Mouse (Mus musculus) lung, postnatal 0 days (tissue): ENCODE measurements around the gene Slc12a7. TPM values are rescaled to one million over a fixed set of nuclear protein-coding genes. Genes with fewer than 3 reads are reported as not detected.

Experiments used
- ATAC-seq: fragments of 200-750 bp; cut with Nextera tagmentation; 2 replicates; pipeline ENCODE4 v1.8.0; 2017; ENCODE audit warnings: moderate library complexity
- DNase-seq: peaks from one replicate; pipeline ENCODE4 v3.0.0-alpha.2; 2016; ENCODE audit warnings: low spot score
- H3K27ac ChIP-seq: fragments of 300-500 bp; sonication (generic); 2 replicates; pipeline ENCODE4 v1.5.1; 2014; ENCODE audit warnings: antibody characterized with exemption, mild to moderate bottlenecking, low read length, mixed read lengths
- H3K27me3 ChIP-seq: fragments of 300-500 bp; sonication (generic); replicated peaks from 2 replicates; pipeline ENCODE4 v1.6.1; 2014; ENCODE audit warnings: low read length, mixed read lengths; ENCODE audit not compliant: insufficient read depth
- H3K36me3 ChIP-seq: fragments of 300-500 bp; sonication (generic); 2 replicates; pipeline ENCODE4 v1.6.1; 2014; ENCODE audit warnings: low read length, mixed read lengths; ENCODE audit not compliant: insufficient read depth
- H3K4me1 ChIP-seq: fragments of 300-500 bp; sonication (generic); 2 replicates; pipeline ENCODE4 v1.6.1; 2014; ENCODE audit warnings: antibody characterized with exemption, low read depth, low read length, mixed read lengths; ENCODE audit not compliant: insufficient read depth
- H3K4me2 ChIP-seq: fragments of 300-500 bp; sonication (generic); replicated peaks from 2 replicates; pipeline ENCODE4 v1.6.1; 2014; ENCODE audit warnings: low read depth, mild to moderate bottlenecking, low read length, moderate library complexity, mixed read lengths
- H3K4me3 ChIP-seq: fragments of 300-500 bp; sonication (generic); 2 replicates; pipeline ENCODE4 v1.5.1; 2014; ENCODE audit warnings: low read depth, low read length
- H3K9ac ChIP-seq: fragments of 300-500 bp; sonication (generic); replicated peaks from 2 replicates; pipeline ENCODE4 v1.6.1; 2014; ENCODE audit warnings: low read depth, mild to moderate bottlenecking
- H3K9me3 ChIP-seq: fragments of 300-500 bp; sonication (generic); 2 replicates; pipeline ENCODE4 v1.6.1; 2016; ENCODE audit warnings: low read length, mixed read lengths
- CTCF ChIP-seq: IDR thresholded peaks from 2 replicates; pipeline ENCODE4 v1.5.1; 2016; ENCODE audit warnings: antibody characterized with exemption, mild to moderate bottlenecking
- EP300 ChIP-seq: IDR thresholded peaks from 2 replicates; pipeline ENCODE4 v1.6.1; 2016; ENCODE audit warnings: antibody characterized with exemption, mild to moderate bottlenecking, control low read depth
- WGBS: fragments of 180-500 bp; shearing (Covaris S2); extraction: QIAGEN DNeasy Blood & Tissue Kit; methylation state at CpG from one replicate; pipeline ENCODE4 v1.1.7; 2014; 5-methylcytosine and 5-hydroxymethylcytosine counted together
- polyA plus RNA-seq: library from polyadenylated mRNA; unstranded; fragments of >200 nt; fragmentation: Nextera tagmentation; extraction: Ambion mirVana; gene quantifications from 2 replicates; pipeline ENCODE4 v1.2.1, GENCODE M21; 2015

Gene Slc12a7
- polyA plus RNA-seq, 1 experiment from 2014 or later: 10.5 TPM

DNA sequence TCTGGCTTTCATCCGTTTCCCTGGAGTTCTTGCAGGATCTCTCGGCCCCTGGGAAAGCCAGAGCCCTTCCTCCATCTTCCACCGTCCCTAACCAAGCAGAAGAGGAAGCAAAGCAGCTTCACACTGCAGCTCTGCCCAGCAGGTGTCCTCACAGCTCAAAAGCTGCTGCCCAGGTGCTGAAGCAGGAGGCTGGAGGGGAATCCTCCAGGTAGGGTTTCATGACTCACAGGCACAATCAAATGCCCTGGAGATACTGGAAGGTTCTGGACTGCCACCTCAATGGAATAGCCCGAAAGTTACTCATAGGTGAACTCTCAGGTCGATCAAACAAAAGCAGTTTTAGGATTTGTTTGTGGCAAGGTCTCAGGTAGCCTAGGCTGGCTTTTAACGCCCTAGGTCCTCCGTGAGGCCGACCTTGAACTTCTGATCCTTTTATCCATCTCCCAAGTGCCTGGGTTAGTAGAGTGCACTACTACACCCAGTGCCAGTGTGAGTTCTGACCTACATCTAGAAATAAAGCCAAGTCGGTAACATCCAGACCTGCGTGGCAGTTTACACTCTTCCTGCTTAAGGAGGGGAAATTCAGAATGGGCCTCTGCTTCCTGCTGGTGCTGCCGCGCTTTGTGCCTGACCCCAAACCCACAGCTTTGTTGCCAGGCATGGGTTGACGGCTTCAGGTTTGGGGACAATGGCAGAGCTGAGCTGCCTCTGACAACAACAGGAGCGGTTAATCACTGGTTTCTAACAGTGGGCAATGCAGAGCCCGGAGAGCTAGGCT is 16.0 kb downstream of the Slc12a7 start:
- H3K9me3 ChIP-seq: no peaks in the 10 kb centered on the region
- no peaks in the 10 kb centered on the region for H3K27me3 ChIP-seq
- WGBS: 34% methylated on average over 15 of the region's 15 CpGs
- ATAC-seq (peak; percentile 36; the same call in 1 of the 2 replicates), DNase-seq (peak; percentile 46)
- H3K9ac ChIP-seq: no peak overlapping the region
- H3K4me2 ChIP-seq: no peak overlapping the region
- H3K4me1 ChIP-seq: no peaks in the 10 kb centered on the region
- peak; percentile 69 for TF ChIP-seq CTCF
- TF ChIP-seq EP300: no peak
- H3K36me3 ChIP-seq: no peaks in the 10 kb centered on the region
- no peak overlapping the region for H3K27ac ChIP-seq
- H3K4me3 ChIP-seq: no peak overlapping the region

GRCm38 (mm10) chr13:73750435-73750834 is 17.5 kb downstream of the Slc12a7 start:
- Histone ChIP-seq H3K9me3 (no peaks in the 10 kb centered on the region), H3K36me3 (no peaks in the 10 kb centered on the region), H3K27me3 (no peaks in the 10 kb centered on the region), H3K27ac (no peak overlapping the region), H3K9ac (no peak overlapping the region), H3K4me2 (no peak overlapping the region), H3K4me3 (no peak overlapping the region), H3K4me1 (no peaks in the 10 kb centered on the region)
- DNase-seq (no peak), ATAC-seq (peak; percentile 32; the same call in 1 of the 2 replicates)
- WGBS: 60% methylated on average over 6 of the region's 6 CpGs
- TF ChIP-seq CTCF: no peak
- TF ChIP-seq EP300: no peak

GRCm38 (mm10) chr13:73751284-73751683 is 18.4 kb downstream of the Slc12a7 start:
- TF ChIP-seq EP300 (no peak), CTCF (no peak)

DNA sequence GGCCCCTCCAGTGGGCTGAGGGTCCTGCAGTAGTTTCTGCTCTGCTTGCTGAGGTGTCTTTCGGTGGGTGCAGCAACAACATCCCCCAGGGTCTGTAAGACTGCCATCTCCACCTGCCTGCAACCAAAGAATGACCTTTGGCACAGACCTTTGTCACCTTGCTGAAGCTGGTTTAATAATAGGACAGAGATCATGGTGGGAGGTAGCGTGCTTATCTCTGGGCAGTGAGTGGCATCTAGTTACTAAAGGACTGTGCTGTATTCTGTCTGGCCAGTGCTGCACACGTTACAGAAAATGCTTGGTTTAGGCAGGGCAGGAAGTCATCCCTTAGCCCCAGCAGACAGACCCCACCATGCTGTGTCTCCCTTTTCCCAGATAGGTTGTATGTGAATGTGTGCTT is 22.9 kb downstream of the Slc12a7 start:
- DNase-seq (no peak), ATAC-seq (no peak)
- no peak overlapping the region for H3K9ac ChIP-seq
- H3K27ac ChIP-seq: no peak overlapping the region
- WGBS: 53% methylated on average over 3 of the region's 3 CpGs
- H3K4me2 ChIP-seq: no peak overlapping the region
- no peaks in the 10 kb centered on the region for H3K27me3 ChIP-seq
- no peaks in the 10 kb centered on the region for H3K9me3 ChIP-seq
- H3K36me3 ChIP-seq: no peaks in the 10 kb centered on the region
- TF ChIP-seq EP300 (no peak), CTCF (no peak)
- H3K4me3 ChIP-seq: no peak overlapping the region
- H3K4me1 ChIP-seq: no peaks in the 10 kb centered on the region

More at GRCm38 (mm10) chr13:73751284-73751683, 18.4 kb downstream of the Slc12a7 start:
- Histone ChIP-seq H3K27me3 (no peaks in the 10 kb centered on the region), H3K36me3 (no peaks in the 10 kb centered on the region), H3K9ac (no peak overlapping the region), H3K4me2 (no peak overlapping the region), H3K9me3 (no peaks in the 10 kb centered on the region), H3K4me1 (no peaks in the 10 kb centered on the region), H3K27ac (no peak overlapping the region), H3K4me3 (no peak overlapping the region)
- DNase-seq: no peak
- ATAC-seq: no peak
- WGBS: 68% methylated on average over 3 of the region's 3 CpGs

DNA sequence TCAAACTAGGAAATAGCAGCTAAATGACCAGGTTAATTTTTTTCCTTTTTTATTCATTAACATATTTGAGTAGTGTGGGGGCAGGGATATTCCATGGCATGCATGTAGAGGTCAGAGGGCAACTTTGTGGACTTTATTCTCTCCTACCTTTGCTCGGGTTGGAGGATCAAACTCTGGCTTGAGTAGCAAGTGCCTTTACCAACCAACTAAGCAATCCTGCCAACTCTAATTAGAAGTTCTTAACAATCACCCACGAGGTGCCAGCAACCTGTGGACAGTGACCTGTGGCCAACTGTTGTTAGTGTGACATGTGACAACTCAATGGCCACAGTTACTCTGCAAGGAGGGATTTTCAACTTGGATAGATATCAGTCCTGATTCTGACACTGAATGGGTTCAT is 24.0 kb downstream of the Slc12a7 start:
- Histone ChIP-seq H3K27me3 (no peaks in the 10 kb centered on the region), H3K9ac (no peak overlapping the region), H3K36me3 (no peaks in the 10 kb centered on the region), H3K4me3 (no peak overlapping the region), H3K27ac (no peak overlapping the region), H3K4me2 (no peak overlapping the region), H3K9me3 (no peaks in the 10 kb centered on the region), H3K4me1 (no peaks in the 10 kb centered on the region)
- ATAC-seq (no peak), DNase-seq (no peak)
- 43% methylated on average over 2 of the region's 2 CpGs for WGBS
- no peak for TF ChIP-seq EP300
- no peak for TF ChIP-seq CTCF

DNA sequence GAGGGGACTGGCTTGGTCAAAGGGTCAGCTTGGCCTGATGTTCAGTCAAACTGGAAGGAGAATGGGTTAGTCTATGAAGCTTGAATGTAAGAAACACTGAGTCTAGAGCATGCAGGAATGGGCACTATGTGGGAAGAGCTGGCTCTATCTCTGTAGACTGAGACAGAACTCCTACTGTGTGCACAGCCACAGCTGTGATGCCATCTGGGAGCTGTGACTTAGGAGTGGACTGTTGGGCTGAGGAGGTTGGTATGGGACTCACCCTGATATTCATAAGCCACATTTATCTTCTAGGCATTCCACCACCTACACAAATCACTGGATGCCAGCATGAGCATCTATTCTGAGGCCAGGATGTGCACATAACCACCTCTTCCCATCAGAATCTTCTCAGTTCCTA is 24.5 kb downstream of the Slc12a7 start:
- Histone ChIP-seq H3K4me1 (no peaks in the 10 kb centered on the region), H3K4me2 (no peak overlapping the region), H3K27ac (no peak overlapping the region), H3K9me3 (no peaks in the 10 kb centered on the region), H3K36me3 (no peaks in the 10 kb centered on the region), H3K9ac (no peak overlapping the region), H3K4me3 (no peak overlapping the region), H3K27me3 (no peaks in the 10 kb centered on the region)
- DNase-seq: no peak
- ATAC-seq: no peak
- TF ChIP-seq EP300 (no peak), CTCF (no peak)
